Mouse (Mus musculus): ENCODE measurements around the gene Sipa1l3. TPM values are rescaled to one million over a fixed set of nuclear protein-coding genes. Genes with fewer than 3 reads are reported as not detected.

The Sipa1l3 gene
- total RNA-seq (2021), result 100 to 1,000 TPM; 166 to 185 TPM
- long read RNA-seq, experiment 1, partial matches to known transcripts, result 21 of 43 reads
- long read RNA-seq, experiment 1, other reads (novel, unspliced or antisense), result 21 of 43 reads
- long read RNA-seq, experiment 2, partial matches to known transcripts, result 16 of 55 reads
- long read RNA-seq, experiment 2, other reads (novel, unspliced or antisense), result 38 of 55 reads

- DNase-seq (ENCODE audit: low spot score in 2 of 2), result peak; percentile 94 to 98
These were observed at the start of gene Sipa1l3 for GRCm38 (mm10) chr7:29518421-29519210. Gene Sipa1l3 (minus strand): TSS chr7:29518641.

GRCm38 (mm10) chr7:29563006-29563405, 44.6 kb upstream of the Sipa1l3 start:
- no peak for DNase-seq (ENCODE audit: low spot score in 2 of 2)

- no peak for DNase-seq (ENCODE audit: low spot score in 2 of 2)
These were observed 42.6 kb upstream of the Sipa1l3 start for GRCm38 (mm10) chr7:29561046-29561445.

GRCm38 (mm10) chr7:29559290-29559689, 40.8 kb upstream of the Sipa1l3 start:
- DNase-seq (ENCODE audit: low spot score in 2 of 2), result no peak

- no peak for DNase-seq (ENCODE audit: low spot score in 2 of 2)
These were observed 40.3 kb upstream of the Sipa1l3 start for GRCm38 (mm10) chr7:29558744-29559143.

- no peak for DNase-seq (ENCODE audit: low spot score in 2 of 2)
These were observed 37.8 kb upstream of the Sipa1l3 start for GRCm38 (mm10) chr7:29556283-29556682.

GRCm38 (mm10) chr7:29555521-29555920, 37.1 kb upstream of the Sipa1l3 start:
- no peak for DNase-seq (ENCODE audit: low spot score in 2 of 2)

GRCm38 (mm10) chr7:29555051-29555450, 36.6 kb upstream of the Sipa1l3 start:
- no peak for DNase-seq (ENCODE audit: low spot score in 2 of 2)

- no peak for DNase-seq (ENCODE audit: low spot score in 2 of 2)
These were observed 32.2 kb upstream of the Sipa1l3 start for GRCm38 (mm10) chr7:29550691-29551090.

- DNase-seq (ENCODE audit: low spot score in 2 of 2), result no peak
These were observed 23.2 kb upstream of the Sipa1l3 start for GRCm38 (mm10) chr7:29541608-29542007.

- no peak for DNase-seq (ENCODE audit: low spot score in 2 of 2)
These were observed 22.7 kb upstream of the Sipa1l3 start for GRCm38 (mm10) chr7:29541186-29541585.

GRCm38 (mm10) chr7:29540631-29541030, 22.2 kb upstream of the Sipa1l3 start:
- no peak for DNase-seq (ENCODE audit: low spot score in 2 of 2)

GRCm38 (mm10) chr7:29523700-29524099, 5.3 kb upstream of the Sipa1l3 start:
- peak; percentile 77 to 84 for DNase-seq (ENCODE audit: low spot score in 2 of 2)

GRCm38 (mm10) chr7:29521841-29522575, 3.6 kb upstream of the Sipa1l3 start:
- peak; percentile 77 to 89 for DNase-seq (ENCODE audit: low spot score in 2 of 2)

GRCm38 (mm10) chr7:29521365-29521764, 2.9 kb upstream of the Sipa1l3 start:
- DNase-seq (ENCODE audit: low spot score in 2 of 2), result no peak

GRCm38 (mm10) chr7:29520794-29521193, 2.4 kb upstream of the Sipa1l3 start:
- no peak for DNase-seq (ENCODE audit: low spot score in 2 of 2)

GRCm38 (mm10) chr7:29519211-29519550, 740 bp upstream of the Sipa1l3 start:
- no peak for DNase-seq (ENCODE audit: low spot score in 2 of 2)

- DNase-seq (ENCODE audit: low spot score in 2 of 2), result no peak
These were observed 404 bp downstream of the Sipa1l3 start for GRCm38 (mm10) chr7:29518054-29518420.

- peak; percentile 26 to 59 for DNase-seq (ENCODE audit: low spot score in 2 of 2)
These were observed 1.3 kb downstream of the Sipa1l3 start for GRCm38 (mm10) chr7:29517178-29517577.

- no peak for DNase-seq (ENCODE audit: low spot score in 2 of 2)
These were observed 2.8 kb downstream of the Sipa1l3 start for GRCm38 (mm10) chr7:29515652-29516051.

- no peak for DNase-seq (ENCODE audit: low spot score in 2 of 2)
These were observed 5.7 kb downstream of the Sipa1l3 start for GRCm38 (mm10) chr7:29512729-29513128.

GRCm38 (mm10) chr7:29511598-29512275, 6.7 kb downstream of the Sipa1l3 start:
- no peak for DNase-seq (ENCODE audit: low spot score in 2 of 2)

Data from layer of hippocampus, postnatal 14 days (tissue).